Mouse (Mus musculus) heart, adult 9 months (tissue): ENCODE results near the gene Abcd3.

Experiments used
- DNase-seq, 2 experiments: peaks; one replicate each; pipeline ENCODE4 v3.0.0; 2022; ENCODE audit warnings: low spot score in 2 of 2

Abcd3 gene

GRCm38 (mm10) chr3:121738742-121739342, 76.3 kb downstream of the Abcd3 start:
- DNase-seq: no peak

DNA sequence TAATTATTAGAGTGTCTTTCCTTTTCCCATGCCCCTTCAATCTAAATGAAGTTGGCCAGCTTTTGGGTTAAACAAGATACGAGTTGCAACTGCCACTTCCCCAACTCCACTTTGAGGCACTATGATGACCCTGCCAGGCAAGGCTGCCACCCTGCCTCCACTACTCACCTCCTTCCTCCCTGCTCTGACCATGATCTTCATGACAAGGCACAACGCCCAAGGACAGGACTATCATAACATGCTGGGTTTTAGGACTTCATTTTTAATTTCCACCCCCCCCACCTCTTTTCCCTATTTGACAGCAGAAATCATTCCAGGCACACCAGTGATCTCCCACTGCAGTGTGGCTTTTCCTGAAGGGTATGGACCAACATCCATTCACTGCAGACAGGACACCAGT, 77.2 kb downstream of the Abcd3 start:
- DNase-seq: no peak

DNA sequence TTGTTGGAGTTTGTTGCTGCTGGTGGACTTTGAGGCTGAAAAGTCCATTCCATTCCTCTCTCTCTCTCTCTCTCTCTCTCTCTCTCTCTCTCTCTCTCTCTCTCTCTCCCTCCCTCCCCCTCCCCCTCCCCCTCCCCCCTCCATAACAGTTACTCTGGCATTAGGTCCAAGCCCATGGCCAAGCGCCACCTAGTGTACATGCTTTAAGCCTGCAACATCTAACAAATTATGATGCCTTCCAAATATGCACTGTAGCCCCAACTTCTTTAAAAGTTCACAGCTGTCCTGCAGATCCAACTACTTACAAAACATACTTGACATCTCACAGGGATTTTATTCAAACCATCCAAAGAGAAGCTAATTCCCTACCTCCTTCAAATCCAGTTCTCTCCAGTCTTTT, 77.6 kb downstream of the Abcd3 start:
- no peak for DNase-seq

DNA sequence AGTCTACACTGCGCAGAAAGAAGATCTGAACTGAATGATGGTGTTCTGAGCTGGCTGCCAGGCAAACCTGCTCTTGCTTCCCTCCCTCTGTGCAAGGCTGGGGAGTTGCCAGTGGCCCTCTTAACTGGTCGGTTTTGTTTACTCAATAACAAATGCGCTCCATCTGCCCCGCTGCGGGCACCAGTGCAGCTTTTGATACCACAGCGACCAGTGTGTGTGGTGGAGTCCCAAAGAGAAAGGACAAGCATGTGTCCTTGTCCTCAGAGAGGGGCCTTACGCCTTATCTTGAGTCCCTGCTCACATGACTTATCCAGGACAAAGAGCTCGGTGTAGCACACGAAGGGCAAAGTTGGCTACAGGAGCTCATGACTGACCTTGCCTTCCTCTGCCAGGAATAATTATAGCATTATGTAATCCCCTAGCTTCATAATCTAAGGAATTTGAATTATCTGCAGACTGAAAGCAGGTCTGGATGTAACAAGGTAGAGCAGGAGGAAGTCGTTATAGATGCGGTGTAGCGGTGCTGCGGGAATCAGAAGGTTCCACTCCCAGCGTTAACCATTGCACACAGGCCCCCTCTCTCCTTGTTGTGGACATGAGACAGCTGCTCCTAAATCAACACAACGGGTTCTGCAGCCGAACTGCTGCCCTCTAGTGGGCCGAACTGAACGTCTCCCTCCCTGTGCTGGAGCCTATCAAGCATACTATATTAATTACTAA, 78.9 kb downstream of the Abcd3 start:
- DNase-seq: peak; percentile 83 to 84

DNA sequence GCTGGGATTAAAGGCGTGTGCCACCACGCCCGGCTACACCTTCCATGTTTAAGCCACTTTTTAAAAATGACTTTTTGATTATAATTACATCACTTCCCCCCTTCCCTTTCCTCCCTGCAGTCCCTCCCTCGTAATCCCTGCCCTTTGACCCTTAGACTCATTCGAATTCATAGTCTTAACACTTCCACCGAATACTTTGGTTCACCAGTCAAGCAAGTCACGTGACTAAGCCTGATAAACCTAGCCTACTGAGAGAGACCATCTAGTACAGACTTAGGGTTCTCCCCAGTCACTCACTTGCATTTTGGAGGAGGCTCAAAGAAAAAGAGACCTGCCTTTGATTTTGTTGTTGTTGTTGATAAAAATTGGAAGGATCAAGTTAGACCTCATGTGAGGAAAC, 79.6 kb downstream of the Abcd3 start:
- no peak for DNase-seq

DNA sequence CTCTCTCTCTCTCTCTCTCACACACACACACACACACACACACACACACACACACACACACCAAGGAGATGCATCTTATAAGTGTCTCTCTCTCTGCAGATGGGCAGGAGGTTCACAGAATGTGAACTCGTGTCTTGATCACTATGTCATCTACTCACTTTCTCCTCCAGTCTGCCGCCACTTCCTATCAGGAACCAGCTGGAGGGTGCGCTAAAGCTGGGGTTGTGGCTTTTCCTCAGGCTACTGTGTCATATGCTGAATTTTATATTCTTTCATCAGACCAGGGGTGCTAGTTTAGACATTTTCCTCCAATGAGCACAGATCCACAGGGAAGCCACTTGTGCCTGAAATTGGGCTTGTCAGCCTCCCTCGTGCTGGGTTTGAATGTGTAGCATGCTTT, 85.4 kb downstream of the Abcd3 start:
- no peak for DNase-seq

DNA sequence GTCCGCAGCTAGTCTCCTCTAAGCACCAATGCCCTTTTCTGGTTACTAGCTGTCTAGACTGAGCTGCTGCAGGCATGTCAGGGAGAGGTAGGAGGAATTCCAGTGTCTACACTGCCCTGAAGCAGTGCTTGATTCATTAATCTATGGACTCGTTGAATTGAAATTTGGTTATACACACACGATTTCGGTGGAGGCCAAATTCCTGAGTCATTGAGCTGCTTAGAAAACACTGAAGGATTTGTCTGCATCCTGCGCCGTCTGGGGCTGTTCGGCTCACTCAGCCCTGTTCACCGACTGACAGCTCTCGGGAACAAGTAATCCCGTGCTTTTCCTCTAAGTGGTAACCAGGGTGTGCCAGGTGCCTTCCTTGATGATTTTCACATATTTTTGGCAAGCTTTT, 89.5 kb downstream of the Abcd3 start:
- no peak for DNase-seq

GRCm38 (mm10) chr3:121724553-121724952, 90.5 kb downstream of the Abcd3 start:
- no peak for DNase-seq

DNA sequence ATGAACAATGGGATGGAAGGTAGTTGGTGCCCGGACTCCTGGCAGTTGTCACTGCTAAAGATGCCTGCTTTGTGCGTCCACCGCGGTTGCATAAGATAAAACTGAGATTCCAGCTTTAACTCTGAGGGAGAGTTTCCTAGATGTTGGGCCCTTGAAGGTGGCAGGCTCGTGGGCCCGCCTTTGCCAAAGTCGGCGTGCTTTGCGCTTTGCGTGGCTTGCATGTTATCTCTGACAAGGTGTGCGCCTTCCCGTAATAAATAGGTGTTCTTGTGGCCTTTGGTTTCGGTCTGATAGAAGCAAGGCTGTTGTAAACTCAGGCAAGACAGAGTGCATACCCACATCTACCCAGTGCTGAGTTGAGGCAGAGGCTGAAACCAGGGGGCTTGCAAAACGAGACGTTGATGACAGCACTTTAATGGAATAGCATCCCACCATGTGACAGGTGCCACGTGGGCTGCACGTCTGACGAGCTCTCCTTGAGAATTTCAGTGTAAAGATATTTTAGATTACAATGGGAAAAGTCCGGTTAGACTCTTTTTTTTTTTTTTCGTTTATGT, 91.1 kb downstream of the Abcd3 start:
- no peak for DNase-seq

DNA sequence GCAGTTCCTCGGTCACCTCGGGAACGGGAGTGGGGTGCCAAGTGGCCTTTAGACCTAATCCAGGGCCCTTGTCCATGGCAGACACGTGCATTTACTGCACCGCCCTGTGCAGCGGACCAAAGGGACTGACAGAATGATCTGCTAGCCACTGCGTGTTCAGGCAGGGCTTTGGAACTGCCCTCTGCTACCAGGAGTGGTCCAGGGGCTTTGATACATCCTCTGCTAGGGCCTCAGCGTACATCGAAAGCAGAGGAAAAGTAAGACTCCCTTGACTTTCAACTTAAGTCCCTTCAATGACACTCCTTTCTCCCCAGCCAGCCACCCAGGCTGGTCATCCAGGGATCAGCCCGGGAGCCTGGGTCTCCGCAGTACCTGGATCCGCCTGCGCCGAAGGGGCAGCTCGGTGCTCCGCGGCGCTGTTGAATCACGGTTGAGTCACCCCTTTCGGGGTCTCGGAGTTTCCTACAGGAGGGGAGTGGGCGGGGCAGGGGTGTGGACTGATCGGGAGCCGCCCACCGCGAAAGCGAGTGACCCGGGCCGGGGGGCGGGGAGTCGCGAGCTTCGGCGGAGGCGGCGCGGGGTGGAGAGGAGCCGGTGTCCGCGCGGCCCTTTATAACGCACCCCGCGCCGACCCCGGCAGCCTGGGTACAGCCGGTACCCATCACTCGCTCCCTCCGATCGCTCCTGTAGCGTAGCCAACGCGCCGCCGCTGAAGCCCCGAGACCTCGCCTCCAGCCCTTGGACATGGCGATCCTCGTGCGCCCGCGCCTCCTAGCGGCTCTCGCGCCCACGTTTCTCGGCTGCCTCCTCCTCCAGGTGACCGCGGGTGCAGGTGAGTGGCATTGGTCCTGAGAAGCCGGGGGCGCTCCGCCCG, 91.9 kb downstream of the Abcd3 start, which contains the start of gene F3:
Gene F3, plus strand, starts transcription at position 567 of the 874 bp plus-strand sequence.
- peak; percentile 70 to 82 for DNase-seq

GRCm38 (mm10) chr3:121721691-121722070, 93.4 kb downstream of the Abcd3 start:
- no peak for DNase-seq

GRCm38 (mm10) chr3:121720801-121721690, 94.1 kb downstream of the Abcd3 start:
- no peak for DNase-seq

DNA sequence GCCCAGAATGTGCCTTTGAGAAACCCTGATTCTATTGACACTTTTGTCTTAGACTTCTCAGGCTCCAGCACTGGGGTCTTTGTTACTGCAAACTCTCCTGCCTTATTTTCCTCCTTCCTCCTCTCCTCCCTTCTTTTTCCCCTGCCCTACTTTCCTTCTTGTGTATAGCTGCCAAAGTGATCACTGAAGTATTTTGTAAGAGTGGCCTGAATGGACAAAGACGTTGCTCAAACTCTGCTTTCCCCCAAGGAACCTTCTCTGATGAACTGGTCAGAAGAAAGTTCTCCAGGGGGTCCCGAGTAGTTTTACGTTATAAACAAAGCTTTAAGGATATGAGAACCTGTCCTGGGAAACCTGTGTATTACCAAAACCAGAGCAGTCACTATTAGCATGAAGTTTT, 95.4 kb downstream of the Abcd3 start:
- no peak for DNase-seq

- no peak for DNase-seq
Measured at GRCm38 (mm10) chr3:121718679-121719078, 96.4 kb downstream of the Abcd3 start.

DNA sequence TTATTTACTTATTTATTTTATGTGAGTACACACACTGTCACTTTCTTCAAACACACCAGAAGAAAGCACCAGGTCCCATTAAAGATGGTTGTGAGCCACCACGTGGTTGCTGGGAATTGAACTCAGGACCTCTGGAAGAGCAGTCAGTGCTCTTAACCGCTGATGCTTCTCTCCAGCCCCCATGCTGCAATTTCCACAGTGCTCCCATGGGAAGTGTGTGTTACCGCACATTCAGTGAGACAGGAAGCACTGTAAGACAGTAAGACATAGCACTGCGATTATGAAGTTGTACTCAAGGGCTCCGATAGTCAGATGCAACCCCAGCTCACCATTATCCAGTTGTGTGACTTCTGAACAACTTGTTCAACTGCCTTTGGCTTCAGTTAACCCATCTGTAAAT, 98.6 kb downstream of the Abcd3 start:
- no peak for DNase-seq

GRCm38 (mm10) chr3:121715741-121716459, 99.2 kb downstream of the Abcd3 start:
- DNase-seq: no peak

GRCm38 (mm10) chr3:121715336-121715735, 99.8 kb downstream of the Abcd3 start:
- no peak for DNase-seq

- no peak for DNase-seq
Measured at GRCm38 (mm10) chr3:121714461-121714860, 100.6 kb downstream of the Abcd3 start.

GRCm38 (mm10) chr3:121713816-121714215, 101.3 kb downstream of the Abcd3 start:
- no peak for DNase-seq

DNA sequence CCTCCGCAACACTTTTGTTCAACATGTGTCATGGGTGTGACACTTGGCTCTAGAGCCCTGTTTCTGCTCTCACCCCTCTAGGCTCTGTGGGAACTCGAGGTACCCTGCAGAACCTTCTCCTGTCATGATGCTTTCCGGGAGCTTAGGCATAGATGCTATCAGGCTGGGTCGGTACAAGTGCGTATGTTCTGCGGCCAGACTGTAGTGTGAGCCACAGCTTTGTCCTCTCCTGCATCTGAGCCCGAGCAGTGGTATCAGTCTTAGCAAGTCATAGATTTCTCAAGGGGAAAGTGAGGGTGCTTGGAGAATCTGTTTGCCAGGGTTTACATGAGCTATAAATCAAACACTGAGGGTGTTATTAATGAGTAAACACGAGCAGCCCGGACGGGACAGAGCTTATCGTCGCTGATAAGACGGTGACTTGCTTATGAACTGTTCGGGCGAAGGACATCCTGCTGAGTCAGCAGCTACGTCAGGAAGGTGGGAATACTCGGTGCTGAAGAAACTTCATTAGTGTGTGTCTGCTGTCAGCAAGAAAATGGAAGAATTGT, 101.9 kb downstream of the Abcd3 start:
- DNase-seq: no peak
